Mouse (Mus musculus) natural killer cell, adult 2 months (primary cell): Measurements from ENCODE around the gene Psd.

ENCODE experiments used
- DNase-seq, 2 experiments: peaks; one replicate each; pipeline ENCODE4 v3.0.0; 2022; ENCODE audit warnings: low spot score in 2 of 2

Gene Psd

DNA sequence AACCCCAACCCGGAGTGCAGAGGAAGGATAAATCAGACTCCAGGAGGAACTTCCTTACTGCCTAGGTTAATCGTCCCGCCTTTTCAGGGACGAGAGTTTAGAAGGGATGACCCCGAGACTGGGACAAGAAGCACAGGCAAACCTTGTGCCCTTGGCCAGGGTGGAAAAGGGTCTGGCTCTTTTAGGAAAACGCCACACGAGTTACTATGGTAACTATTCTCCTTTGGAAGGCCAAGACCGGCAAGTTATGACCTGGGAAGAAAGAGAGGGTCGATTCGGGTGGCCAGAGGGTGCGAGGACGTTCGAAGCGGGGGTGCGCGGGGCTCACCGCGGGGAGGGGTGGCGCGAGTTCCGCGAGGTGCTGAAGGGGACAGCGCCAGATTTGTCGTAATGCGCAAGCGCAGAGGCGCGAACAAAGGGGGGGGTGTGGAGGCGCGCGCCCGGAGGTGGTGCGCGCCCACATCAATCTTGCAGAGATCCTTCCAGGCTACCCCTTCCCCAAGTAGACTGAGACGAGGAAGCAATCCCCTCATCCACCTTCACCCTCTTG lies at the start of gene Psd:
Psd (minus strand) TSS at position 401 of the 550 bp plus-strand sequence.
- DNase-seq = peak in 1 of 2 experiments; percentile 44

GRCm38 (mm10) chr19:46375891-46376290 lies 48.9 kb upstream of the Psd start:
- DNase-seq = no peak

DNA sequence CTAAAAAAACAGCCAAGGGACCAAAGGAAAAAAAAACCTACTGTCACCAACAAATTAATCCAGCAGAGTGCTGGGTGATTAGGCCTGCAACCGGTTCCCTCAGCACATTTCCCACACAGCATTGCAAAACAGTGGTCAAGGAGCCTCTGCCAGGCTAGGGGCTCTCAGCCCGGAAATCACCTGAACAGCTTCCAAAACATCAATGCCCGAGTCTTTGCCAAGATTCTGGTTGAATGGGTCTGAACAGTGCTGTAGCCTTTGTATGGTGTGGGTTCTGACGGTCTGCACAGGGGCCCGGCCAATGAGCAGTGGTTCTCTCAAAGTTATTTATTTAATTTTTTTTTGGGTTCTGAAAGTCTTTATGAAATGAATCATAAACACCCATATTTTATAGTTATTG lies 48.5 kb upstream of the Psd start:
- DNase-seq = no peak

DNA sequence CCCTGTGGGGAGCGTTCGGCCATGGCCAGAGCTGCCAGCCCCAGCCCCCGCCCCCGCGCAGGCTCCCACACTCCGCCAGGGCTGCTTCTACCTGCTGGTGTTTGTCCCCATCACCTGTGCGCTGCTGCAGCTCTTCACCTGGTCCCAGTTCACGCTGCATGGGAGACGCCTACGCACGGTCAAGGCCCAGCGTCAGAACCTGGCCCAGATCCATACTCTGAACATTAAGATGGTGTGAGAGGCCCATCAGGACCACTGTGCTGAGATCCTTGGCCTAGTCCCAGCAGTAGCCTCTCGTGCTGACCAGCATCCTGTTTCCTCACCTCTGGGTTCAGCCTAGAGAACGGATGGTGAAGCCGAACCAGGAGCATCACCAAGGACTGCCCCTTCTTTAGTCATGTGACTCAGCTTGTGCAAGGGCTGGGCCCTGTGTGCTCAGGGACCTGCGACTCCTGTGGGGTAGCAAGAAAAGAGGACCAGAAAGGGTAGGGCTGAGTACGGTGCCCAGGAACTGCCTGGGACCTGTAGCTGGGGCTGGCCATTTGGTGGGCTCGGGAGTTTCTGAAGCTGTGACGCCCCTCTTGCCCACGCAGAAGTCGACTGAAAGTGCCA lies 47.6 kb upstream of the Psd start:
- no peak for DNase-seq

DNA sequence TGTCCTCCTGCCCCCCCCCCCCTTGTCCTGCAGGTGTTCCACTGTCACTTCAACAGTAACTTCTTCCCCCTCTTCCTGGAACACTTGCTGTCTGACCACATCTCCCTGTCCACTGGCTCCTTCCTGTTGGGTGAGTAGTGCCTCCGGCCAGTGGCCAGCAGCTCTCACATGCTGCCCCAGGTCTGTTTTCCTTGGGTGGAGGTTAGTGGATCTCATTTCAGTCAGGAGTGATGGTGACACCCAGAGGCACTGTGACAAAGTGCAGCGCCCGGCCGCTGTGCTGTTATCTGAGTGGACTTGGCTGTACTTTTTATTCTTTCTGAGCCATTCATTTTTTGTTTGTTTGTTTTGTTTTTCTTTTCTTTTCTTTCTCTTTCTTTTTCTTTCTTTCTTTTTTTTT lies 42.2 kb upstream of the Psd start:
- peak in 1 of 2 experiments; percentile 21 for DNase-seq

DNA sequence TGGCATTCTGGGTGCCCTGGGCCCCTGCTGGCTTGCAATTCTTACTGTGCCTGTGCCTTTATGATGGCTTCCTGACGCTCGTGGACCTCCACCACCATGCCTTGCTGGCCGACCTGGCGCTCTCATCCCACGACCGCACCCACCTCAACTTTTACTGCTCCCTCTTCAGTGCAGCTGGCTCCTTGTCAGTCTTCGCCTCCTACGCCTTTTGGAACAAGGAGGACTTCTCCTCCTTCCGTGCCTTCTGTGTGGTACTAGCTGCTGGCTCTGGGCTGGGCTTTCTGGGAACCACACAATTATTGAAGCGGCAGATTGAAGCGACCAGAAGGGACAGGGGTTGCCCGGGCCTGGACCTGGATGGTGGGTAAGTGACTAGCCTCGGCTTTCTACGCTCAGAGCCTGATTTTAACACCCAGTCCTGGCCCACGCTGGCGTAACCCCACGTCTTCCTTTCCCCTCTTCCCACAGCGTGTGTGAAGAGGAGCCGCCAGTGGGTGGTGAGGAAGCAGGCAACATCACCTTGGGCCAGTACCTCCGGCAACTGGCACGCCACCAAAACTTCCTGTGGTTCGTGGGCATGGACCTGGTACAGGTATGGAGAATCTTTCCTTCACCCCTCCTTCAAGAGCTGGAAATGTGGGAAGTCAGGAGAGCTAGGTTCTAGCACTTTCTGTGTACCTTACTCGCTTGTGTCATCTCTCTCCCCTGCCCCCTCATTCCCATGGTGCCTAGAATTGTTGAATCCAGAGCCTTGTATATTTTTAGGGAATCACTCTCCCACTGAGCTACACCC lies 41.0 kb upstream of the Psd start:
- DNase-seq = no peak

- DNase-seq = no peak
These were observed 36.5 kb upstream of the Psd start for GRCm38 (mm10) chr19:46363294-46364009.

- no peak for DNase-seq
These were observed 35.1 kb upstream of the Psd start for GRCm38 (mm10) chr19:46362104-46362503.

- DNase-seq = no peak
These were observed 31.4 kb upstream of the Psd start for GRCm38 (mm10) chr19:46358381-46358780.

- no peak for DNase-seq
These were observed 30.7 kb upstream of the Psd start for GRCm38 (mm10) chr19:46357344-46358280.

DNA sequence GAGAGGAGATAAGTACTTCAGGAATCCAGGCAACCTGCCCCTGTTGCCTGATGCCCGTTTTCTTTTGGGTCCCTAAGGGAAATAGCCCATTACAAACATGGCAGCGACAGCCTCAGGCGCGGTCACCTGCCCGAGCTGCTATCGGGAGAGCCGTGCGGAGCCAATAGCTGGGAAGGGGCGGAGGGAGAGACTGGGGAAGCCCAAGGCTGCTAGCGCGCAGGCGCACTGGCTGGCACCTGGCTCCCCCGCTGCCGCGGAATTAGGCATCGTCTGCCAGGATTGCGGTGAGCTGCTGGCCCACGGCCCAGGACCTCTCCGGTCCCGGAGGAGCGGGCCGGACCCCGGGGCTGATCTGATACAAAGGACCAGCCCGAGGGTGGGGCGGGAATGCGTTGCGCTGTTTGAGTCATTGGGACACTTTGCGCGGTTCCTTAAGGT lies 29.8 kb upstream of the Psd start:
- DNase-seq = peak; percentile 55 to 67

DNA sequence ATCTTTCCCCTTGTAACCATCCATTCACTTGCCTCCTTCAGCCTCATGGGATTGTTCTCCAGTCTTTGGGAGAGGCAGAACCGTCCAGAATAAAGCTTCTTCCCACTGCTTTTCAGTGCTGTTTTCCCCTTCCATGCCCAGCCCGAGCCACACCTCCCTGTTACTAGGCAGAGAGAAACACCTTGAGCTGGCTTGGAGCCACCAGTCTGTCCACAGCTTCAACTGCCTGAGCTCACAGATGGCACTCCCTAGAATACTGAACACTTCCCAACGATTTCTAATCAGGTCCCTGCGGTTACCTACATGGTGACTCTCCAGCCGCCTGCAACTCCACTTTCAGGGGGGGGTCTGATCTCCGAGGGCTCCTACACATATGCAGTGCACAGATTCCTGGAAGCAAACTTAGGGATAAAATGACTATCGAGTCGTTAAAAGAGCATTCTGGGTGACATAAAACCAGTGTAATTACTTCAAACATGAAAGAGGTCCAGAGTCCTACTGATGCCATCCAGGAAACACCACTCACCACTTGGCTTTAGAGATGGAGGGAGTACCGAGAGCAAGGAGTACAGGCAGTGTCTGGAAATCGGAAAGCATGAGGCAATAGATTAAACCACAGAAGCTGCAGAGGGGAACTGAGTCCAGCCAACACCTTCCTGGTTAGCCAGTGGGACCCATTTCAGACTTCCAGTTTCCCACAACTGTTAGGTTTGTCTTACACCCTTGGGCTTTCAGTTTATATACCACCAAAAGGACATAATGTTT lies 23.4 kb upstream of the Psd start, which contains the start of gene 2310034G01Rik:
2310034G01Rik (minus strand) TSS at position 135 of the 765 bp plus-strand sequence.
- DNase-seq = no peak

- DNase-seq = no peak
These were observed 22.6 kb upstream of the Psd start for GRCm38 (mm10) chr19:46349550-46349949.

DNA sequence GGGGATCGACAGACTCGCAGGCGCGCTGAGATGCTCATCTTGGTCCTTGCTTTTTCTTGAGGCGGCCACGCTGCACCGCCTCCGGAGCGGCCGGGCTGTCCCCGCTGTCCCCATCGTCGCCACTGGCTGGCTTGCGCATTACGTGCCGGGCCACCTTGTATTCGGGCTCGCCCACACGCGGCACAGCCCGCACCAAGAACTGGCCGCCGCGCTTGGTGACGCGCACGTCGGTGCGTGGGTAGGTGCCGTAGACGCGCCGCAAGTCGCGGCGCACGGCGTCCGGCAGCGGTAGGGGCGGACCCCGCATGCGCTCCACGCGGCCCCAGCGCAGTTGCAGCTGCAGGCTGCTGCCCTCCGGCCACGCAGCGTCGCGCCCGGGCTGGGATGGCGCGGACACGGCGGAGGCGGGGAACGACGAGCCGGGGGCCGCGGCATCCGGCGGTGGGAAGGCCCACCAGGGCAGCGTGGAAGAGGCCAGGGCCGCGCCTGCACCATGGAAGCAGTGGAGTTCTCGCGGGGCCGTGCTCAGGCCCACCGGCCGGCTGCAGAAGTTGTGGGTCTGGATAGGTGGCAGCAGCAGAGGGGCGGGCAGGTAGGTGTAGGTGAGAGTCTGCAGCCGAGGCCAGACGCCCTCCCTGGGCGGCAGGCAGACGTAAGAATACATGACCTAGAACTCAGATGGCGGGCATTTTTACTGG lies 22.0 kb upstream of the Psd start:
- peak; percentile 44 to 53 for DNase-seq

DNA sequence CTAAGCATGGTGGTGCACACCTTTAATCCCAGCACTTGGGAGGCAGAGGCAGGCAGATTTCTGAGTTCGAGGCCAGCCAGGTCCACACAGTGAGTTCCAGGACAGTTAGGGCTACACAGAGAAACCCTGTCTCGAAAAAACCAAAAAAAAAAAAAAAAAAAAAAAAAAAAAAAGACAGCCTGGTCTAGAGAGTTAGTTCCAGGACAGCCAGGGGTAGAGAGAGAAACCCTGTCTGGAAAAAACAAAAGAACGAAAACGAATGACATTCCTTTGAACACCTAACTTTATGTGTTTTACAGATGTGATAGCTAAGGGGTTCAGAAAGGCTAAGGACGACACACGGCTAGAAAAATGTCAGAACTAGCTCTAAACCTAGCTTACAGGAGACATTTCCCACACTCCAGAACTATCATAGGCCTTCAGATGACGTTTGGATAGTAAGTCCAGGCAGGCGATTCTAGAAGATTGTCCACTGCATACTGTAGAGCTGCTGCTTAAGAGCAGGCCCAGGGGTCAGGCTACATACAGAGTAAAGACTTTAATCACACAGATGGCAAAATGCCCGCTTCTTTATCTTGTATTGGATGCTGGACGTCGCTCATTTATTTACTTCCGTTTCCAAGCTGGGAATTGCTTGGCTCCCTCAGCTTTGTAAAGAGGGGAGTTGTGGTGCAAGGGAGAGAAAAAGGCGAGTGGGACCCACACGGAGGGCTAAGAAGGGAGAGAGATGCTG lies 21.1 kb upstream of the Psd start:
- no peak for DNase-seq

GRCm38 (mm10) chr19:46347146-46347545 lies 20.2 kb upstream of the Psd start:
- DNase-seq = no peak

GRCm38 (mm10) chr19:46344710-46345419 lies 17.9 kb upstream of the Psd start:
- DNase-seq = no peak

DNA sequence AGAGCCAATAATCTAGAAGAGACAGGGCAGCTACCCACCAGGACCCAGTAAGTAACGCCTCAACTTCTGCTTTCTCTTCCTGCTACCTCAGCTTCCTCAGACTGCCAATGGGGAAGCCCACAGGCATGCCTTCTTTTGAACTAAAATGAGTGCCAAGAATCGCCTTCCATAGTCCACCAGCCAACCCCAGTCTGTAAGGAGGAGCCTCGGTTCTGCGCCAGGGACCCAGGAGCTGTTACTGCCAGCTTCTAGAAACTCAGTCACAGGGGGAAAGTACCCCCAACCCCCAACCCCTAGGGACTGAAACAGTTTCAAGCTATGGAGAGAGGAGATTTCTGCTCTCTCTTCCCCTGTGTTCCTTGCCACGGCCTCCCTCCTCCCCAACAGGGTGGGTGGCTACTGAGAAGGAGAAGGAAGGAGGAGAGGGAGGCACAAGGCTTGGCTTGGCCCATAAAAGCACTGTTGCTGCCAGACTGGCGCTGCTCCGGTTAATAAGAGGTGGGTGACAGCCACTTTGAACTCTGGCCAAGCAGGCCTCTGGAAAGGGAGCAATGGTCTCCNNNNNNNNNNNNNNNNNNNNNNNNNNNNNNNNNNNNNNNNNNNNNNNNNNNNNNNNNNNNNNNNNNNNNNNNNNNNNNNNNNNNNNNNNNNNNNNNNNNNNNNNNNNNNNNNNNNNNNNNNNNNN lies 12.5 kb upstream of the Psd start:
- DNase-seq = peak in 1 of 2 experiments; percentile 54
